Mouse (Mus musculus): ENCODE results near the gene Ripply3.

The Ripply3 gene

DNA sequence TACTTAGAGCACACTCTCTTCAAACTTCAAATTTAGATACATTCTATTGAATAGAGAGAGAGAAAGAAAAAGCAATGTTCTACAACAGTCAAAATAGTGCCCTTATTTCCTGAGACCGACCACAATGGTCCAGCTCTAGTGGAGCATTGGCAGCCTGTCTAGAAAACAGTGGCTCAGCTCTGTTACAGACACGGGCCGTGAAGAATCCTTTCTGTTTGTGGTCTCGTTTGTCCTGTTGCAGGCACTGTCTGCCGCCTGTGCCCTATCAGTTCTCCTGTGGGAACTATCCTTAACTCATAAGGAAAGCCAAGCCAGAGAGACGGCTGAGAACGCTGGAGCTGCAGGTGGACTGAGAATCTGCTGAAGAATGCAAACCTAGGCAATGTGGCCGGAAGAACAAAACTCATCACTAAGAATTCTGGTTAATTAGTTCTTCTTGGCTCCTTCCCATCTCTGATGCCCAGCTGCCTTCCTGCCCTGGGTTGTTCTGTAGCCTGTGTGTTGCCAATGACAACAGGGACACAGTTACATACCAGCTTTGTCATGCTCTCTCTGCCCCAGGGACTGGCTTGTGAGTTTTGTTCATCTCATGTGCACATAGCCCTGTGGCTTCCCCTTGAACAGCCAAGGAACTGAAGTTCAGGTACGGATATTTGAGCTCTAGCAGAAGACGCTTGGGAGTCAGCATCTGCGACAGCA lies 21.5 kb downstream of the Ripply3 start:
- in situ Hi-C loops (cut with MboI; ENCODE audit: low pct_unique_long_range_greater_than_20kb in 1 of 2, low sequenced_read_pairs in 2 of 2, unreplicated experiment in 1 of 2) = no loop called here

DNA sequence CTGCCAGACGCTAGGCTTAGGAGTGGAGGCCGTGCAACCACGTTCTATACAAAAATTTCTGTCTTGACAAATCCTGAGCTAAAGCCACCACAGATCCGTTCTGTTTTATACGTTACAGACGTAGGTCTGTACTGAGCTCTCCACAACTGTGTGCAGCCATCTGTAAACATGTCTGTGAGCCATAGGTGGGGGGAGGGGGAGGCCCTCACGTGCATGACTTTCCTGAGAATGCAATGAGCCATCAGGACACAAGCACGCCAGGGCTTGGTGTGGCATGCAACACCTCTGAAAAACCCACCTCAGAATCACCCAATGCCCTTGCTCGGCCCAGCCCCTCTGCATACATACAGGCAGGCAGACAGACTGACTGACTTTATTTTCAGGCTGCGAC lies 22.1 kb downstream of the Ripply3 start:
- in situ Hi-C loops (cut with MboI; ENCODE audit: low pct_unique_long_range_greater_than_20kb in 1 of 2, low sequenced_read_pairs in 2 of 2, unreplicated experiment in 1 of 2) = no loop called here

DNA sequence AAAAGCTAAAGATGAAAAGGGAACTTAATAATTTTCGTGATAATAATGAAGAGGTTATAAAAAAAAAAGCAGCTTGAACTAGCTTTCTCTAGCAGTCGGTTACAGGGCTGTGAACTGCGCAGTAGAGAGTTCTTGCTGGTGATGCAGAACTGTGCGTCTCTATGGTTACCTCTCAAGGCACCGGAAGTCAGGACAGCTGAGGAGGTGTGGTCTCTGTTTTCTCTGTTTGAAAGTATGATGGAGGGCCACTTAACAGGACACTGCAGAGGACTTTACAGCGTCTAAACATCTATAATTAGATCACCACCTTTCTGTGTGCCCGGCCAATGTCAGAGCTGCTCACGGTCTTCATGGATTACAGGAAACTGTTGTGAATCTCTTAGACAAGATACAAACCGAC lies 26.2 kb downstream of the Ripply3 start:
- in situ Hi-C loops (cut with MboI; ENCODE audit: low pct_unique_long_range_greater_than_20kb in 1 of 2, low sequenced_read_pairs in 2 of 2, unreplicated experiment in 1 of 2) = no loop called here

DNA sequence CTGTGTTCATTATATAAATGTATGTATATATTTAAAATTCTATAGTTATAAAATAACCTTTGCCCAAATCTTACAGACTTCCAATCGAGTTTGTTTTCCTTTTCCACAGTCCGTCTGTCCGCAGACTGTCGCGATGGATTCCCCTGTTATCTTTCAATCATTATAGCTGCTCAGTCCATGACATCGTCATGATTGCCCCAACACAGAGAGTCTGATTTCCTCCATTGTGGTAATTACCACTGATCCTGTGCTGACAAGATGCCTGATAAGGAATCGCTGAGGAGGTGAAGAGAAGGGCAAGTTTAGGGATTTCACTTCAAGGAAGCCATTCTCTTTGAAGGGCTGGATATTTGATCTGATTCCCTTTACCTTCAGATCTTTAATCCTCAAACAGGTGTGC lies 27.8 kb downstream of the Ripply3 start:
- in situ Hi-C loops (cut with MboI; ENCODE audit: low pct_unique_long_range_greater_than_20kb in 1 of 2, low sequenced_read_pairs in 2 of 2, unreplicated experiment in 1 of 2) = no loop called here

DNA sequence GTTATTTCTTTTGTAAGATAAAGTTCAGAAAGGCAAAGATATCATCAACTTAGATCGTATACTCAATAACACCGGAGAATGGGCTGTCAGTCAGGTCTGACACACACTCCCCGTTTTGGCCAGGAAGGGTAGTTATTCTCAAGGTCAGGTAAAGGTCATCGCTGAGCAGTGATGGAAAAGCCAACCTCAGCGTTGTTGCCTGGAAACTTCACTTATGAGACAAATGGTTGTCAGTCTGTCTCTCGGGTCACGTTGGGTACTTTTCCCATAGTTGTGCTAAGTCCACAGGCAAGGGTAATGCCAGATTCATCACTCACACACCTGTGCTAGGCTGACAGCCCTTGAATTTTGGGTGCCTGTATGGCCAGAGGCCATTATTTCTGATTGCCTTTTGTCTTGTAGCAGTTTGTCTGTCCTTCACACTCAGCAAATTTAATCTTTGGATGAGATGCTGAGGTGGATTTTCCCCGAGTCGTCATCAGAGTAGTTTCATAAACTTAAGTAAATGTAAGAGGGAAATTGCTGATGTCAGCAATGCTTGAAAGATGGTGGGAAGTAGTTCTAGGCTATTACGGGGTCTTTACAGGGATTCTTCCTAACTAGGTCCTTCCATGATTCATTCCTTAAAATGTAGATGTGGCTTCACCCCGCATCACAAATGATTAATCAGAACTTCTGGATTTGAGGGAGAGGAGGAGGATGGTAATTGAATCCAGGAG lies 28.7 kb downstream of the Ripply3 start:
- in situ Hi-C loops (cut with MboI; ENCODE audit: low pct_unique_long_range_greater_than_20kb in 1 of 2, low sequenced_read_pairs in 2 of 2, unreplicated experiment in 1 of 2) = no loop called here

DNA sequence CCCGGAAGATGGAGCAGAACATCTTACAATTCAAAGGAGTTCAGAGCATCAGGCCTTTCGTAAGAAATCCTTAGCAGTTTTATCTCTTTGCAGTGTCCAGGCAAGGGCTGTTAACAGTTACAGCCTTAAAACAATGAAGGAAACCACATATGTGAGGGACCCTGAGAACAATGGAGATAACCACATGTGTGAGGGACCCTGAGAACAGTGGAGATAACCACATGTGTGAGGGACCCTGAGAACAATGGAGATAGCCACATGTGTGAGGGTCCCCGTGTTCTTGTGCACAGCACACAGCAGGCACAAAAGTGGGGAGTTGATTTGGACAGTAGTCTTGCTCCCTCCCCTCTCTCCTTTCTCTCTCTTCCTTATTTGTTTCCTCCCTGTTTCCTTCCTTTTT lies 29.9 kb downstream of the Ripply3 start:
- in situ Hi-C loops (cut with MboI; ENCODE audit: low pct_unique_long_range_greater_than_20kb in 1 of 2, low sequenced_read_pairs in 2 of 2, unreplicated experiment in 1 of 2) = no loop called here

DNA sequence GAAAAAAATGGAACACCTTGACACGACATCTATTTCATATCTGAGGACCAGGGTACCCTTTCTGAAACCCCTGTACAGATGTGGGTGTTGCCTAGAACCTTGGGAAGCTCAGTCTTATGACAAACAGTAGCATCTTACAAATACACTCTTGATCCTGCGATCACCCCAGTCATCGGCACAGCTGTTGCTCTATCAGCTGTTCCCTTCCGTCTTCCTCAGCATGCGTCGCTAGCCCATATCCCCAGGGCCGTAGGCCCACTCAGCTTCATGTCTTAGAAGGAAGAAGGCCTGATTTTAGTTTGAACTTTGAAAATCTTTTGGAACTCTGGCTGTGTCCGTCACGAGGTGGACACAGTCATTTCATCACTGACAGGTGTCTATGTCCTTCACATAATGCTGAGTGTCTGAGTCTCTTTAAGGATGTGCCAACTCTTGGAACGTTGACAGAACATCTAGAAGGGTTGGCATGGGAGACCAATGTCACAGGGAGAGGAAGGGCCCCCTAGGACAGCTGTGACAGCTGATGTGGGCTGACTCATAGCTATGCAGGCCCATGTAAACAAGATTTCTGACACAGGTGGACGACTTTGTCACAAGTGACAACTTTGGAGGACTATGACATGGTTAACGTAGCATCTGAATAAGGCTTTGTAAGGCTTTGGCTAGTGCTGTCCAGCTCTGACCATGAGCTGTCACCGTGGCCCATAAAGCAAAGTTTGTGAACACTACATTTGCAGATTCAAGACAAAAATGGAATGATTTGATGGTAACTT lies 32.5 kb downstream of the Ripply3 start:
- in situ Hi-C loops (cut with MboI; ENCODE audit: low pct_unique_long_range_greater_than_20kb in 1 of 2, low sequenced_read_pairs in 2 of 2, unreplicated experiment in 1 of 2) = no loop called here

DNA sequence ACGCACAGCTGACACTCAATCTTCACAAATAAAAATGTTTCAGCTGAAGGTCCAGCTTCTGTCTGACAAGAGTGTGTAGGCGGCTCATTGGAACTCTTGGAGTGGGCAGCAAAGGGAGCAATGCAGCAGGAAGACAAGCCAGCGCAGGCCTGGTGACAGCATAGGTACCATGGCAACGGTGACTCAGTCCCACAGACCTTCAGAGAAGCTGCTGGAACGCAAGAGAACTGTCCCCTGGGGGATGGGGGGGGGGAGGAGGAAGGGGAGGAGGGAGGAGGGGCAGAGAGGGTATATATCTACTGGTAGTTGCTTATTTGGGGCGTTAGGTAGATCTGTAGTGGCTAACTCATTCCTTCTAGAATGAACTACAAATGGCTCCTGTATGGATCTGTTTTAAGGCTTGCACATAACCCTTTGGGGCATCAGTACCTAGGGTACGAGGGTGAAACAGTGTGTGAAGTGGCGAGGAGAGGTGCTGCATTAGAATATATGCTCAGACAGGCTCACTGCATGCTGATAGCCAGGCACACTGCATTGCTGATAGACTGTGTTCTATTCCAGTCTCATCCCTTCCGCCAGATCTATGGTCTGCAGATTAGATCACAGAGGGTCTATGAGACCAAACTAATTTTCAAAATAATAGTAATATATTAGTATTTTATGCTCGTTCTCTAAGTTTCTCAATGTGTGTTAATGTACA lies 34.1 kb downstream of the Ripply3 start:
- in situ Hi-C loops (cut with MboI; ENCODE audit: low pct_unique_long_range_greater_than_20kb in 1 of 2, low sequenced_read_pairs in 2 of 2, unreplicated experiment in 1 of 2) = no loop called here

DNA sequence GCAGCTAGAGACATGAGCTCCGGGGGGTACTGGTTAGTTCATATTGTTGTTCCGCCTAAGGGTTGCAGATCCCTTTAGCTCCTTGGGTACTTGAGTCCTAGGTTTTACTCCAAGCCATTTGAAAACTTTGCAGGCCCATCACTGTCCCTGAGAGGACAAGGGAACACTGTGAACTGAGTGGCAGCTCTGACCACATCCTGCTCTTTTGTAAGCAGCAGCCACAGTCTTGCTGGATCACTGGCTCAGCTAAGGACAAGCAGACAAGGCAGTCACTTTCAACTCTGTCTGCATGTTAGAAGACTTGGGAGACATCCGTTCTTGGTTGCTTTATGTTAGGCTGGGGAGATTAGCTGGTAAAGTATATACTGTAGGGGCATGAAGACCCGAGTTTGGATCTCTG lies 35.6 kb downstream of the Ripply3 start:
- in situ Hi-C loops (cut with MboI; ENCODE audit: low pct_unique_long_range_greater_than_20kb in 1 of 2, low sequenced_read_pairs in 2 of 2, unreplicated experiment in 1 of 2) = no loop called here

DNA sequence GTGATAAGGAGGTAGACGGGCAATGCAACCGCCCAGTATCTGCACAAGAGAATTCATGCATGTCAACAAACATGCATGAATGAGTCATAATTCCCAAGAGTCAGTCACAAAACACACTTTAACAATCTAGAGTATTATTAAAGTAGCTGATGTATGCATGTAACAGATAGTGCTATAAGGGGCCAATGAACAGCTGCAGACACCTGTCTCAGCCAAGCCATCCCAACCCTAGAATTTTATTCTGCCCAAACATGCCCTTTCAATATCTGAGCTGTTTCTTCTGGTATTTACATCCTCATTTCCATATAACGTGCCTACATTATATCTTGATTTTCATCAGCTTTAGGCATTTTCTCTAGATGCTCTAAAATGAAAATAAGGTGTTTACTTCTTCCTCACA lies 37.2 kb downstream of the Ripply3 start:
- in situ Hi-C loops (cut with MboI; ENCODE audit: low pct_unique_long_range_greater_than_20kb in 1 of 2, low sequenced_read_pairs in 2 of 2, unreplicated experiment in 1 of 2) = no loop called here

DNA sequence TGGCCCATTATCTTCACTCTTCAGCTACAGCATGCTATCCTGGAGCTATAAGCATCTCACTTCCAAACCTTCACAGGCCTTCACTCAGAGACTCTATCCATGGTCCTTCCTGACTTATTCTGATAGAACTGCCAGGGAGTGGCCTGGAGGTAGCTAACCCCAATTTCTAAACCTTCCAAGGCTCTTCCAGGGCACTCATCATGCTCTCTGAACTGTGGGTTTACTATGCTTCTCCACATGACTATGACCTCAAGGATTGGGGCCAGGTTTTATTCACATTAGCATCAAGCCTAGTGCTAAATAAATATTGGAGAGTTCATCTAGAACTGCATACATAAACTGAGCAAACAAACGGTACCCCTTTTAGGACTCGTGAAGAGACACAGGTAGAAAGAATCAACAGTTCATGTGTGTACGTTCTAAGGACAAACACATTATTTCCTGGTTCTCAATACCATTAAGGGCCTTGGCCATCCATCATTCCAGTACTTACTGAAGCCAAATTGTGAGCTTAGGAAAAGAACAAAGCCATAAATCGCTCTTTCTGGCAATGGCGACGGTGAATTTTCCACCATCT lies 41.5 kb downstream of the Ripply3 start:
- in situ Hi-C loops (cut with MboI; ENCODE audit: low pct_unique_long_range_greater_than_20kb in 1 of 2, low sequenced_read_pairs in 2 of 2, unreplicated experiment in 1 of 2) = no loop called here

DNA sequence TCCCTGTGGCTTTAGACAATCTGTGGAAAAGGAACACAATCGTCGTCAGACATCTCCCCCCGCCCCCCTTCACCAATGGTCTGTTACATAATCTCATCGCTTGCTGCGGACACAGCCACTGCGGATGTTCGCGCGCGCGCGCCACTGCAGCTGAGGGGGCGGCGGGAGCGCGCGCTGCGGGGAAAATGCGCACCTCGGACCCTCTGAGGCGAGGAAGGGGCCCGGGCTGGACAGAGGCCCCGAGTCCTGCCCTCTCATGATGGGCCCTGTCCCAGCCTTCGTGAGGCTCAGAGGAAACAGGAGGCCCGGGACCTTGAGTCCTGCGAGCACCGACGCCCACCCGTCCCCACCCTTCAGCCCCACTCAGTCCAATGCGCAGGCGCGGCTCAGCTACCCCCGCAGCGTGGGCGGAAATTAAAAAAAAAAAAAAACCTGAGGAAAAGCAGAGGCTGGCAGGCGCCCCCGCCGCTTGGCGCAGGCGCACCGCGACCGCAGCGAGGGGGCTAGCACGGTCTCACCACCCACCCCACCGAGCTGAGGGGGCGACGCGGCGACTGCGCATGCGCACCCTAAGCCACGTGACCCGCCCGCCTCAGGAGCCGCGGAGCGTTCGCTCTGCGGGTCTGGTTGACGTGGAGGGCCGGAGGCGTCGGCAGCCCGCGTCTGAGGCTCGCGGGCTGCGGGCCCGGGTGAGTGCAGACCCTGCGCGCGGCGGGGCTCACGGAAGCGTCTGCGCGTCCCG lies 42.1 kb downstream of the Ripply3 start, which contains the start of gene Ttc3:
TSS of gene Ttc3 (plus strand) at position 446 of the 742 bp plus-strand sequence.
- in situ Hi-C loops (cut with MboI; ENCODE audit: low pct_unique_long_range_greater_than_20kb in 1 of 2, low sequenced_read_pairs in 2 of 2, unreplicated experiment in 1 of 2) = no loop called here

DNA sequence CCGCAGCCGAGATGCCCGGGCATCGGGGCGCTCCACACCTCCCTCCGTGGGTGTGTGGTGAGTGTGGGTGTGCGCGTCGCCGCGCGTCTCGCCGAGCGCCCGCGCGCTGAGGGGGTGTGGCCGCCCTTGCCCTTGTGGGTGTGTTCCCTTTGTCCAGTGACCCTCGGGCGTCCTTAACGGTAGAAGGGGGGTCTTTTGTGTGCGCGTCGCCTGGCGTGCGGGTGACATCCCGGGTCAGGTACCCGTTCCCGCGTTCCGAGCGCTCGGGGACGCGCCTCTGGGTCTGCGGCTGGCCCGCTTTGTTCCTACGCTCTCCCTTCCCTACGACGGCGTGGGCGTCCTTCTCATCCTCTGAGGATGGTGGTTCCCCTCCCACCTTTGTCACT lies 42.7 kb downstream of the Ripply3 start:
- in situ Hi-C loops (cut with MboI; ENCODE audit: low pct_unique_long_range_greater_than_20kb in 1 of 2, low sequenced_read_pairs in 2 of 2, unreplicated experiment in 1 of 2) = no loop called here

DNA sequence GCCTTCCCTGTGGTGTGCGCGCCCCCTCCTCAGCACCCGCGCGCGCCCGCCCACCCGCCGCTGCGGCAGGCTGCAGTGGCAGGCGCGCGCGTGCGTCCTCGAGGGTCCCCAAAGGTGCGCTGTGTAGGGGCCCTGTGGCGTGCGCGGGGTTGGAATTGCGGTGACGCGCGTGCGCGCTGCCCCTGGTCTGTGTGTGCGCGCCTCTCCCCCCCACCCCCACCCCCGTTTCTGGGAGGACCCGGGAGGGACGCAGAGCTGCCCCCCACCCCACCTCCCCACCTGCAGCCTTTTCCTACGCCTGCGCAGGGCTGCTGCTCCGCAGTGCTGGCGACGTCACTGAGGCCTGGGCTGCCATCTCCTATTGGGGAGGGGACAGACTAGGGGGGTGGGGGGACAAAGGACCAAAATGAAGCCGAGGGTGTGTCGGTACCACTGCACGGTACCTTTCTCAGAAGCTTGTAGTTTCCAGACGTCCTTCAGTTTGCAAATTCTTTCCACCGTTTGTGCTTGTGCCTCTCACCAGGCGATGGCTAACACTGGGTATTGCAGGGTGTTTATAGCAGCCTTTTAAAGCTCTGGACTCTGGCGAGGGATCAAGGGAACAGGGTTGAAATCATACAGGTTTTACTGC lies 43.2 kb downstream of the Ripply3 start, which contains the start of gene Pigp:
TSS of gene Pigp (minus strand) at position 542 of the 631 bp plus-strand sequence.
- in situ Hi-C loops (cut with MboI; ENCODE audit: low pct_unique_long_range_greater_than_20kb in 1 of 2, low sequenced_read_pairs in 2 of 2, unreplicated experiment in 1 of 2) = no loop called here

DNA sequence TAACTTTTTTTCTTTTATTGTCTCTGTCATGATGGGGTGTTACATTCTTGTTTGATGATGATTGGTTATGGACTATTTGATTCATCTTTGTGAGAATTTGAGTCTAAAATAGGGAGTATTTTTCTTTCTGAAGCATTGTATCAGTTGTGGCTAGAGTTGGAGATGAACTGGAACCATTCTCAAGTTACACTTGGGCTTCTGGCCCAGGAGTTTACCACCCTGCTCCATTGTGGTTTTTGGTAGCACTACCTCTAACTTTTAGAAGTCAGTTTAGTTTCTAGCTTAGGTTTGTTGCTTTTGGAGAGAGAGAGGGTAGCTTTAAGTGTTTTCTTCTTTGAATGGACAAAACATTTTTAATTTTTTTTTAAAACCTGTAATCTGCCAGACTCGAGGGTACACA lies 51.2 kb downstream of the Ripply3 start:
- in situ Hi-C loops (cut with MboI; ENCODE audit: low pct_unique_long_range_greater_than_20kb in 1 of 2, low sequenced_read_pairs in 2 of 2, unreplicated experiment in 1 of 2) = no loop called here

DNA sequence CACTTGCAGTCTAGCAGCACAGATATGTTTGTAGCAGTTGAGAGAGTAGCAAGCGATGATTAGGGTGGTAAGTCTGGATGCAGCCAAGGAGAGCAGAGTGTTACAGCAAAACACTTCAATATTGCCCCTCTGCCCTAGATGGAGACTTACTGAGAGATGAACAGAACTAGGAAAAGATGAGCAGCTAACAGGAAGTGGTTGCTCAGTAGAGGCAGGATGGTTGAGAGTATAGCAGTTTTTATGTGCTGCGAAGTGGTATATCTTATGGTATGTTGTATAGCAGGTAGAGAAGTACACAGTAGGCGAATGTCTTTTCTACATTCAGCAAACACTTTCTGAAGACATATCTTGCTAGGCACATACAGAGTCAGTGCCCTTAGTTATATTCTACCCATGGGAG lies 55.1 kb downstream of the Ripply3 start:
- in situ Hi-C loops (cut with MboI; ENCODE audit: low pct_unique_long_range_greater_than_20kb in 1 of 2, low sequenced_read_pairs in 2 of 2, unreplicated experiment in 1 of 2) = no loop called here

All from mouse embryonic stem cell (cell line).